Mouse (Mus musculus): ENCODE results near the gene Cops7b. TPM values are rescaled to one million over a fixed set of nuclear protein-coding genes. Genes with fewer than 3 reads are reported as not detected.

Cops7b gene
- total and polyA plus RNA-seq, 2 experiments, result 5.0 to 20.2 TPM

GRCm38 (mm10) chr1:86562663-86563062 lies 20.0 kb upstream of the Cops7b start:
- DNase-seq (ENCODE audit: extremely low read depth, low read depth, low spot score), result no peak
- Histone ChIP-seq H3K9ac (ENCODE audit: low read depth, low read length) (no peak overlapping the region), H3K4me1 (ENCODE audit: control insufficient read depth, insufficient read depth, low read length) (no peaks in the 10 kb centered on the region; the same call in 1 of the 2 replicates), H3K79me2 (ENCODE audit: control insufficient read depth, insufficient read depth, low read length) (no peaks in the 10 kb centered on the region), H3K4me3 (ENCODE audit: insufficient read depth, low read depth, low read length) (no peak overlapping the region), H3K27ac (replicated peaks; ENCODE audit: insufficient read depth, low read depth, low read length) (no peak overlapping the region), H3K36me3 (ENCODE audit: control insufficient read depth, insufficient read depth, low read length) (peaks cover 3% of the 10 kb centered on the region; the same call in 1 of the 2 replicates), H3K27me3 (ENCODE audit: control insufficient read depth, insufficient read depth, low read length) (no peaks in the 10 kb centered on the region)
- WGBS, result 88% methylated on average over 2 of the region's 2 CpGs
- TF ChIP-seq POLR2A (IDR thresholded peaks at IDR 0.05; ENCODE audit: extremely low read depth, insufficient read depth, low read length) (no peak), CTCF (IDR thresholded peaks at IDR 0.05; ENCODE audit: low read depth, low read length) (no peak)

GRCm38 (mm10) chr1:86568409-86568808 lies 14.3 kb upstream of the Cops7b start:
- Histone ChIP-seq H3K36me3 (ENCODE audit: control insufficient read depth, insufficient read depth, low read length) (peaks cover 1% of the 10 kb centered on the region; the same call in 1 of the 2 replicates), H3K27ac (replicated peaks; ENCODE audit: insufficient read depth, low read depth, low read length) (no peak overlapping the region), H3K9ac (ENCODE audit: low read depth, low read length) (no peak overlapping the region), H3K4me1 (ENCODE audit: control insufficient read depth, insufficient read depth, low read length) (no peaks in the 10 kb centered on the region), H3K27me3 (ENCODE audit: control insufficient read depth, insufficient read depth, low read length) (no peaks in the 10 kb centered on the region), H3K79me2 (ENCODE audit: control insufficient read depth, insufficient read depth, low read length) (no peaks in the 10 kb centered on the region), H3K4me3 (ENCODE audit: insufficient read depth, low read depth, low read length) (no peak overlapping the region)
- no peak for TF ChIP-seq POLR2A (IDR thresholded peaks at IDR 0.05; ENCODE audit: extremely low read depth, insufficient read depth, low read length)
- TF ChIP-seq CTCF (IDR thresholded peaks at IDR 0.05; ENCODE audit: low read depth, low read length), result no peak
- 38% methylated on average over 2 of the region's 2 CpGs for WGBS
- no peak for DNase-seq (ENCODE audit: extremely low read depth, low read depth, low spot score)

GRCm38 (mm10) chr1:86569292-86569860 lies 13.3 kb upstream of the Cops7b start:
- TF ChIP-seq CTCF (IDR thresholded peaks at IDR 0.05; ENCODE audit: low read depth, low read length), result no peak
- no peak for TF ChIP-seq POLR2A (IDR thresholded peaks at IDR 0.05; ENCODE audit: extremely low read depth, insufficient read depth, low read length)
- H3K36me3 ChIP-seq (ENCODE audit: control insufficient read depth, insufficient read depth, low read length), result no peaks in the 10 kb centered on the region
- no peak for DNase-seq (ENCODE audit: extremely low read depth, low read depth, low spot score)
- H3K27ac ChIP-seq (replicated peaks; ENCODE audit: insufficient read depth, low read depth, low read length), result no peak overlapping the region
- H3K4me3 ChIP-seq (ENCODE audit: insufficient read depth, low read depth, low read length), result no peak overlapping the region
- H3K9ac ChIP-seq (ENCODE audit: low read depth, low read length), result no peak overlapping the region
- no peaks in the 10 kb centered on the region for H3K27me3 ChIP-seq (ENCODE audit: control insufficient read depth, insufficient read depth, low read length)
- H3K4me1 ChIP-seq (ENCODE audit: control insufficient read depth, insufficient read depth, low read length), result no peaks in the 10 kb centered on the region
- WGBS, result 97% methylated on average over 2 of the region's 2 CpGs
- H3K79me2 ChIP-seq (ENCODE audit: control insufficient read depth, insufficient read depth, low read length), result no peaks in the 10 kb centered on the region

- no peak overlapping the region for H3K27ac ChIP-seq (replicated peaks; ENCODE audit: insufficient read depth, low read depth, low read length)
Measured at GRCm38 (mm10) chr1:86571381-86571780, 11.3 kb upstream of the Cops7b start.

DNA sequence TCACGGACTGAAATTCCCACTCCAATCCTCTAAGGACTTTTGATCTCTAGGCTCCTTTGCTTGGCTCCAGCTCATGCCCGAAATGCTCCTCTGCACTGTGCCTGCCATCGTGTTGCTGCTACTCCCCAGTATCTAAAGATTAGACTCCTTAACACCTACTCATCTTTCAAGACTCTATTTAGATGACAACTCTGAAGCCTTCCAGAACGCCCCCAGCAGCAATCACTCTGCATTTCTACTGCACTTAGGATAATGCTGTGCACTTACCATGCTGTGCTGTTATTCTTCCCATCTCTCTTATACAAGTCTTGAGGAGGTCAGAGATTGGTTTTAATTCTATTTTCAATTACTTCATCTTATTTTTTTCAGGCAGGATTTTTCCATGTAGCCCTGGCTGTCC lies 10.8 kb upstream of the Cops7b start:
- no peak overlapping the region for H3K27ac ChIP-seq (replicated peaks; ENCODE audit: insufficient read depth, low read depth, low read length)
- WGBS, result 60% methylated on average over 4 of the region's 4 CpGs
- no peaks in the 10 kb centered on the region for H3K27me3 ChIP-seq (ENCODE audit: control insufficient read depth, insufficient read depth, low read length)
- no peak for TF ChIP-seq POLR2A (IDR thresholded peaks at IDR 0.05; ENCODE audit: extremely low read depth, insufficient read depth, low read length)
- TF ChIP-seq CTCF (IDR thresholded peaks at IDR 0.05; ENCODE audit: low read depth, low read length), result no peak
- no peaks in the 10 kb centered on the region for H3K36me3 ChIP-seq (ENCODE audit: control insufficient read depth, insufficient read depth, low read length)
- no peak overlapping the region for H3K9ac ChIP-seq (ENCODE audit: low read depth, low read length)
- H3K79me2 ChIP-seq (ENCODE audit: control insufficient read depth, insufficient read depth, low read length), result no peaks in the 10 kb centered on the region
- H3K4me3 ChIP-seq (ENCODE audit: insufficient read depth, low read depth, low read length), result no peak overlapping the region
- no peaks in the 10 kb centered on the region for H3K4me1 ChIP-seq (ENCODE audit: control insufficient read depth, insufficient read depth, low read length)
- DNase-seq (ENCODE audit: extremely low read depth, low read depth, low spot score), result no peak

More at GRCm38 (mm10) chr1:86571381-86571780, 11.3 kb upstream of the Cops7b start:
- no peak overlapping the region for H3K9ac ChIP-seq (ENCODE audit: low read depth, low read length)
- H3K36me3 ChIP-seq (ENCODE audit: control insufficient read depth, insufficient read depth, low read length), result no peaks in the 10 kb centered on the region
- H3K4me1 ChIP-seq (ENCODE audit: control insufficient read depth, insufficient read depth, low read length), result no peaks in the 10 kb centered on the region
- DNase-seq (ENCODE audit: extremely low read depth, low read depth, low spot score), result no peak
- TF ChIP-seq CTCF (IDR thresholded peaks at IDR 0.05; ENCODE audit: low read depth, low read length), result no peak
- TF ChIP-seq POLR2A (IDR thresholded peaks at IDR 0.05; ENCODE audit: extremely low read depth, insufficient read depth, low read length), result no peak
- H3K27me3 ChIP-seq (ENCODE audit: control insufficient read depth, insufficient read depth, low read length), result no peaks in the 10 kb centered on the region
- no peaks in the 10 kb centered on the region for H3K79me2 ChIP-seq (ENCODE audit: control insufficient read depth, insufficient read depth, low read length)
- WGBS, result 29% methylated on average over 2 of the region's 2 CpGs
- no peak overlapping the region for H3K4me3 ChIP-seq (ENCODE audit: insufficient read depth, low read depth, low read length)

DNA sequence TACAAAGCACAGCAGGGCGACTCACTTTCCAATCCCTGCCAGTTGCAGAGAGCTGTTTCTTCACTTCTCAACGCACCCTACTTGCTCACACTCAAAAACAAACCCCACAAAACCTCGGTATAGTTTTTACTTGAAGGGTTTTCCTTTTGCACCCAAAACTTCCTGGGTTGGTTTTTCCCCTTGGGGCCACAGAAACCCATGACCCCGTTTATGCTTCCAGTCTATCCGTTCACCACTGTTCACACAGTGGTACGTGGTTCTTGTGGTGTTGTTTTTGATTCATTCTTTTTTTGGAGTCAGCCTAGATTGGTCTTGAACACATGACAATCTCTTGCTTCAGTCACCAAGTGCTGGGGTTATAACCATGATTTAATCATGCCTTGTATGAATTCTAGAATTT lies 2.3 kb upstream of the Cops7b start:
- peaks cover 2% of the 10 kb centered on the region; the same call in 1 of the 2 replicates for H3K4me1 ChIP-seq (ENCODE audit: control insufficient read depth, insufficient read depth, low read length)
- H3K27ac ChIP-seq (replicated peaks; ENCODE audit: insufficient read depth, low read depth, low read length), result no peak overlapping the region
- no peak overlapping the region for H3K9ac ChIP-seq (ENCODE audit: low read depth, low read length)
- H3K36me3 ChIP-seq (ENCODE audit: control insufficient read depth, insufficient read depth, low read length), result no peaks in the 10 kb centered on the region
- no peak overlapping the region for H3K4me3 ChIP-seq (ENCODE audit: insufficient read depth, low read depth, low read length)
- WGBS, result 72% methylated on average over 6 of the region's 6 CpGs
- no peak for TF ChIP-seq CTCF (IDR thresholded peaks at IDR 0.05; ENCODE audit: low read depth, low read length)
- no peak for TF ChIP-seq POLR2A (IDR thresholded peaks at IDR 0.05; ENCODE audit: extremely low read depth, insufficient read depth, low read length)
- no peaks in the 10 kb centered on the region for H3K27me3 ChIP-seq (ENCODE audit: control insufficient read depth, insufficient read depth, low read length)
- peaks cover 3% of the 10 kb centered on the region; the same call in 1 of the 2 replicates for H3K79me2 ChIP-seq (ENCODE audit: control insufficient read depth, insufficient read depth, low read length)
- DNase-seq (ENCODE audit: extremely low read depth, low read depth, low spot score), result no peak
